Mouse (Mus musculus) kidney, postnatal 36 days (tissue): Measurements from ENCODE around the gene Lrrc74a.
A peak's percentile ranks its signal among the peaks of the same experiment; 100 is the strongest.

Experiments used
- DNase-seq, 2 experiments: peaks; one replicate each; pipeline ENCODE4 v3.0.0; 2021 to 2022; ENCODE audit warnings: mixed read lengths in 2 of 2

Gene Lrrc74a

DNA sequence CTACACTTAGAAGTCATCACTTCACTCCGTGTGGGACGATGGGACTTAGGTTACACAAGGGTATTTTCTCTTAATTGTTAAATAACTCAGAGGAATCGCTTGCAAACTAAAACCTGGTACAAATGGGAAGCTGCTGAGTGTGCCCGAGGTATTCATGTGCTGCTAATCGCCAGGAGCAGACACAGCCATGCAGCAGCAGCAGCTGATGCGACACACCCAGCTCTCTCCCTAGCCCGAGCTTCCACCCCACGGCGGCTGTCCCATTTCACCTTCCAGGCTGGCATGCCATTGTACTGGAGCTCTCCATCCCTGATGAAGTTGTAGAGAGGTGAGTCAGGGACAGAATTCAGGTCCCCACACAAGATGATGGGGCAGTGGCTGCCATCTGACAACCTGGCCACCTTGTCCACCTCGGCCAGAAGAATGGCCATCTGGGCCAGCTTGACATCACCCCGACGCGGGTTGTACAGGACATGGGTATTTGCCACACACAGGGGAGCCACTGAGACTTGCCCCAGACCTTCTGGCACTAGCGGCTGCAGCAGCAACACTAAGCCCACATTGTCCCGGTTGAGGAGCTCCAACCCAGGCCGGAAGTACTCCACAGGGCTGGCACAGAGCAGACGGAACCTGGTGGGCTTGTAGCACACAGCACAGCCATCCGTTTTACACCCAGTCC lies 14.1 kb upstream of the Lrrc74a start:
- no peak for DNase-seq

DNA sequence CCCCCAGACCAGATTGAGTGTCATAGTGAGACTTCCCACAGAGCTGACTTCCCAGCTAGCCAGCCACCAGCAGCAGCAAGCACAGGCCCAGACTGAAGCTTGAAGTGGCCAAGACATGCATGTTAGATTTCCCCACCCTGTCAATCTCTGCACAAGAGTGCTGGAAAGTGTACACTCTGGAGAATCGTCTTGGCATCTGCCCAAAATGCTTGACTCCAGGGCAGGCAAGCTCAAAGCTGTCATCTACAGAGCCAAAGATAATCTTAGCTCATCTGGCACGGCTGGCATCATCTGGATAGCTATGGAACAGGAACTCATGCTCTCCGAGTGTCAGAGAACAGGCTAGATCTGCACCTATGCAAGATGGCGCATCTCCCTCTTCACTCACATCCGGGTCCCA lies 12.7 kb upstream of the Lrrc74a start:
- DNase-seq = no peak

DNA sequence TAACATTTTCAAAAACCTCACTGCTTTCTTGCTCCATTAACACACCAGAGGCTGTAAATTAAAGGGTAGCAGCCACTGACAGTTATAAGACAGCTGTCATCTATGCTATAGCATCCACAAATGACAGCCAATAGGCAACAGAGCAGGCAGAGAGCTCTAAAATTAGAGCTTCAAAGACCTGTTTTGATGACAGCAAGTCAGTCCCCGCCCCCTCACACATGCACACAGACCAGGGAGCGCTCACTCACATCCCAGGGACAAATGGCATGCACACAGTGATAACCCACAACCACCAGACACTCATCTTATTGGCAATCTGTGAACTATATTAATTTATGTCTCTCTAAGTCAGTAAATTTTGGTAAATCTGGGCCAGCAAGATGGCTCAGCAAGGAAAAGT lies 9.9 kb upstream of the Lrrc74a start:
- DNase-seq = no peak

DNA sequence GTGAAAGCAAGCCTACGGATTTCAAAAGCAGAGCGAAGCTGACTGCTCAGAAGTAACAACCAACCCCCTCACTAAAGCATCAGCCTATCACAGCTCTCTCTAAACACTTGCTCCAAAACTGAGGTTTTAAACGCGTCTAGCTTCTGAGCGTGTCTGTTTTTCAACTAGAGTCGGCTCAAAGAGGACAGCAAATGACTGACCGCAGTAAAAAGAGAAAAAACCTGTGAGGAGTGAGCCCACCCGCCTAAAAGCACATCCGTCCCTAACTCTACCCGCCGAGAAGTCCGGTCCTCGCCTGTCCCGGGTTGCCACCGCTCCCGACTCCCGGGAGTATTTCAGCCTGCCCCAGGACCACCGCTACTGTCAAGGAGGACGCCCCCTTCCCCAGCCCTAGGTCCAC lies 8.5 kb upstream of the Lrrc74a start:
- peak; percentile 5 to 7 for DNase-seq

DNA sequence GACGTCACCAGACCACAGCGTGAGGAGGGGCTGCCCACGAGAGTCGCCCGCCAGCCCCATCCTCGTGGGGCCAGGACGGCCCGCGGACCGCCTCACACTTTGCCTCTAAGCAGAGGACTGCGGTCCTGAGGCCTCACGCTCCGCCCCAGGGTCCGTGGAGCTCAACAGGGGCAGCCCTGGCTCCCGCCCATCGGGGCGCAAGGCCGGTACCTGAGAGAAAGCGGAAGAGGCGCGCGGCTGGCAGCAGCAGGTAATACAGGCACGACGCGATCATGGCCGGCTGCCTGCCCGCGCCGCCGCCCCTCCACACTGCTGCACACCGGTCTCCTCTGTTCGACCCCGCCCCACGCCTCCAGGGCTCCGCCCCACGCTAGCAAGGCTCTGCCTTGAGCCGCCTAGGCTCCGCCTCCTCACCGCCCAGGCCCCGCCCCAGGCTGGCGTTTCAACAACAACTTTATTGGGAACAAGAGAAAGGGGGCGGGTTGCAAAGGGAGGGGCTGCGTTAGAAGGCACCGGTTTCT lies 8.0 kb upstream of the Lrrc74a start, which contains the start of gene Angel1:
Gene Angel1, minus strand, starts transcription at position 341 of the 521 bp plus-strand sequence.
- peak; percentile 98 to 99 for DNase-seq

DNA sequence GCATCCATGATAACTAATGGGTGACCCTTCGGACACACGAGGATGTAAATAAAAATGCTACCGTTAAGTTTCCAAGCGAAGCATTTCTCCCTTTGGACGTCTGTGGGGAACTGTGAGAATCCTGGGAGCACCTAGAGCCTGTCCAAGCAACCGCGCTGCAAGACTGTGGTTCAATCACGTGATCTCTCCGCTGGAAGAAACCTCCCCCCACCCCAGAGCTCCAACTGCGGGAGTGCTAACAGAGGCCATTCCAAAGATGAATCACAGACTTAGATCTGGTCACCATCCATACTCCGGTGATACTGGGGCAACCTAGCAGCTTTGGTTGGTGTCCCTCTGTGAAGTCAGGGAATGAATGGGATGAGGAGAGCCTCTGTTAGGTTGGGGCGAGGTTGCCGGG lies 26.9 kb downstream of the Lrrc74a start:
- no peak for DNase-seq

DNA sequence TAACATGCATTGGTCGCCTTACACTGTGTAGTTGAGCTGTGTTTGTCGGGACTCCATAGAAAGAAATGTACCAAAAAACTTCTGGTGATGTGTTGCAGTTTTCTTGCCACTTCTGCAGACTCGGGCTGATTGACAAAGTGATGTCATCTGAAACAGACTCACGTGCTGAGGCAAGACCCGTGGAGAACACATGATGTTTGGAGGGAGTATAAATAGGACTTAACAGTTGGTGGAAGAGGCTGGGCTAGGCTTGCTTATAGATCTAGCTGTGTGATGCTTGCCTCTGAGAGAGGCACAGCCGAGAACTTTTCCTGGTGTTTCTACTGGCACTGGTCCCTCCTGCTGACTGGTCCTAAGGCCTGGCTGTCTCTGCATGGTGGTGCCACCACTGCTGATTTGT lies 29.9 kb downstream of the Lrrc74a start:
- DNase-seq = no peak

DNA sequence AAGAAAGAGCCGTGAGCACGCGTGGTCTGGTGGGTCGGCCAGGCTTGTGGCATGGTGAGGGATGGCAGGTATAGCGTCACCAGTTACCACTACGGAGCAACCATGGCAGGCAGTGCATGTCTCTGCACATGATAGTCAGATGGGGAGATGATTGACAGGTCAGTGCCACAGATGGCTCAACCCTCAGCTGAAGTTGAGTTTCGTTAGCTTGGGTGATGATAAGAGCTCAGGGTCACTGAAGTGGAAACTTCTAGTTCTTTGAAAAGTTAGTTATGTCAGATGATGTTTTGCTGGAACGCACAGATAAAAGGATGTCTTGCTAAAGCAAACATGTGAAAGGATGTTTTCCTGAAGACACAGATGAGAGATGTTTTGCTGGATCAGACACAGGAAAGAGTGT lies 32.3 kb downstream of the Lrrc74a start:
- DNase-seq = no peak

DNA sequence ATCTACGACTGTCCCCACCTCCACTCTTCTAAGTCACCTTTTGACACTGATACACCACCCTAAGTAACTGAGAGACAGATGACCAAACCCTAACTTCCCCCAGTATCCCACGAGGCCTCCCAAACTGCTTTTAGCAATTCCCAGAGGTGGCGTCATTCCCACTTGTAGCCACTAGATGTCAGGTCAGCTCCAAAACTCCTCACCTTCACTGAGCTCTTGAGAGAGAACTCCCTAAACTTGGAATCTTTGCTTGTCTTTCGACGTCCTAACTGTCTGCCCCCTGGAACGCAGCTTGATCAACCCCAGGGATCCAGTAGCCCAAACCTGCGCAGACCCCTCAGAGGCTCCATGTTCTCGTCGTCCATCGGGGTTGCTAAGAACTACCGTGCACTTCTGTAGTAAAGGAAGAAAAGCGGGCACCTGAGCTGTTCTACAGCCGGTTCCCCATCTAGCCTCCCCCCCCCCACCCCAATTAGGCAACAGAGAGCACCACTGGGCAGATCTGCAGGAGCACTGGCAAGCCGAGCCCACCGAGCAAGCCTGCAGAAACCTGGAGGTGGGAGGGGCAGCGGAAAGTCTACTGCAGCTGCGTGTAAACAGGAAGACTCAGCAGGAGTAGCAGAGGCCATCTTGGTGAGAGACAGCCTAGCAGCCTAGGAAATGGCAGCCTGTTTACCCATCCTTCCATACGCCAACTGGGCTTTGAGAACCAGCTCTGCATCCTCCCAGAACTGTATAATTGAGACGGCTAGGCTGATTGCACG lies 33.9 kb downstream of the Lrrc74a start:
- peak; percentile 53 to 78 for DNase-seq

DNA sequence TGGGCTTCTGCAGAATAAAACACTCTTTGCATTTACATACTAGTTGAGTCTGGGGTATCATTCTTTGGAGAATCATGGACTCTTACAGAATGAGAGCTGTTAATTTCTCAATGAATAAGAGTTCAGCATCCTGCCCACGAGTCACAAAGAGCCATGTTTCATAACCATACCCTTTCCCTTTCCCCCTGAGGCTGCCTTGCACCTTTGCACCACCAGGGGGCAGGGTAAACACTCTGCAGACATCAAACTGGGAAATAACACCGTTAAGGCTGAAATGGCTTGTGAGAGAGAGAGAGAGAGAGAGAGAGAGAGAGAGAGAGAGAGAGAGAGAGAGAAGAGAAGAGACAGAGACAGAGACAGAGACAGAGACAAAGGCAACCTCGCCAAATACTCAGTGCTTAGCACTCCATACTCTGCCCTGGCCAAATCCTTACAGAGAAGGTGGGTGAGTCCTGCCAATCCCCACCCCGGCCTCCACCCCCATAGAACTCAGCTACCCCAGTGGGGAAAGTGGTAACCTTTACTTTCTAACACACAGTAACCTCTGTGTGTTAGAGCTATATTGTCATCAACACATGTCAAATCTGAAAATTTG lies 34.9 kb downstream of the Lrrc74a start:
- DNase-seq = peak; percentile 87 to 91

DNA sequence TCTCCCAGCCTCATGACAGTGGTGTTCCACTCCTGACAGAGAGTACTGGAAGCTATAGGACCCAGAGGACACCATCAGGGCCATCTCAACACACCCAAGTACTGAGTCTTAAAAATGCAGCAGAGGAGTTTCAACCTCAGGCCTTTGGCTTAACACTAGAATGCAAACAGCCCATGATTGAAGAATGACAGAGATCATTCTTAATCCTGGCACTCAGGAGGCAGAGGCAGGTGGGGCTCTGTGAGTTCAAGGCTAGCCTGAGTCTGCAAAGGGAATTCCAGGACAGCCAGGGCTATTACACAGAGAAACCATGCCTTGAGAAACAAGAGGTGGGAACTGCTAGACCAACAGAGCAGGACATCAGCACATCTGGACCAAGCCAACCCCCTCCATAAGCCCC lies 35.6 kb downstream of the Lrrc74a start:
- no peak for DNase-seq

DNA sequence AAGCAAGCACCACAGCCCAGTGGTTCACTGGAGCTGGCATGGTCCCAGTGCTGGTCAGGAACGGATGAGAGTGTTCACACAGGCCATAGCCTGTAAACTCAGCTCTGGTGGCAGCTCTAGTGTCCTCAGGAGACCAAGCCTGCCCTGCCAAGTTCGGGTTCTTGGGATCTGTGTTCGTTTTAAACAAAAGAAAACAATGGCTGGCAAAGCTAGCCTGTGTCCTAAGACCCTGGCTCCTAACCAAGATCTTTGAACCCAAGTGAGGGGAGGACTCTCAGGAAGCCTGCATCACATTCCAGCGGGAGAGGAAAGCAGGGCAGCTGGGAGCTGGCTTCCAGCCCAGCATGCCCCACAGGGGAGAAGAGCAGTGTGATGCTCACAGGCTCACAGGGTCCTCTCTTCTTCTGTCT lies 36.1 kb downstream of the Lrrc74a start:
- peak; percentile 85 to 92 for DNase-seq

DNA sequence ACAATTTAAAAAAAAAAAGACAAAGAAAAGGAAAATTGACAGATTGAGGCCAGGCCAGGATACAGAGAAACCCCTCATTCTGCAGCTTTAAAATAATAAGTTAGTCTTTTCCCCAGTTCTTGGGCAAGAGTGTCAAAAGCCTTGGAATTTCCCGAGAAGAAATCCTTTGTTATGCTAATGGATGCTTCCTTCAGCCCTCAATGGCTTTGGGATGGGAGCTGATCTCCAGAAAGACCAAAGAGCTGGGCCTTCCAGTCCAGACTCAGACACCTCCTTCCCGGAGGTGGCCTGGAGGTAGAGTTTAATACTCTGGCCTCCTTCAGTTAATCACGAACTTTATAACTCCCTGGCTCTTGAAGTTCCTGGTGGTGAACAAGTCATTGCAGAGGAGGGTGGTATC lies 36.8 kb downstream of the Lrrc74a start:
- DNase-seq = no peak

DNA sequence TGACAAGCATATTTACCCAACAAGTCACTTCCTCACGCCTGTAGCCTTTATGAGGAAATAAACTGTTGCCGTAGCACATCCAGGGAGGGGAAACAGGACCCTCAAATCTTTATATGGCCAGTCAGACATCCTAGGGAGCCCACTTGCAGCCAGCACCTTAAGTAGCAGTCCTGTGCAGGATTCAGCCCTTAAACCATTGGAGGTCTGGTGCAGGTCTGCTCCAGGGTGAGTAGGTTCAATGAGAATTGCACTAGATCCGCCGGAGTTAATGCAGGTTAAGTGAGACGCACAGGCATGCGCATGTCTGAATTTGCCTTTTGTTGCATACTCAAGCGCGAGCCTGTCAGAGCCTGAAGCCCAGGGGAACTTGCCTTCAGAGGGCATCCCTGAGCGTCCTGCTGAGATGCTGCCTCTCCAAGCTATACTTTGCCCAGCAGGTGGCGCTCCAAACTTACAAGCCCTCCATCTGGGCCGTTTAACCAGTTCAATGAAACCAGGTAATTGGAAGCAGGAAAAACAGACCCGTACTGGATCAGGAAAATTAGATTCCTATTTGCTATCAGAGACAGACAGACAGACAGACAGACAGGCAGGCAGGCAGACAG lies 37.8 kb downstream of the Lrrc74a start:
- DNase-seq = peak; percentile 94 to 98

DNA sequence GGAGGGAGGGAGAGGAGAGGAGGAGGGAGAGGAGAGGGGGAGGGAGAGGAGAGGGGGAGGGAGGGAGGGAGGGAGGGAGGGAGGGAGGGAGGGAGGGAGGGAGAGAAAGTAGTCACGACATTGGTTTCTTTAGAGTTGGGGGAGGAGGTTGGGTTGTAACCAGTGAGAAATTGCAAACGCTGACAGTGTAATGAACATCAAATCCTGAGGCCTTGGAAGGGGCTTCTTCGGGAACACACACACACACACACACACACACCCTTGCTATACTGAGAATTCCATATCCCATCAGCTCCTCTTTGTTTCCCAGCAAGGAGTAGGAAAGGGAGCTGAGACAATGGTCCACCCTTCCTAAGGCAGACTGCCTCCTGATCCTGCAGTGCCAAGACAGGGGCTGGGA lies 38.4 kb downstream of the Lrrc74a start:
- no peak for DNase-seq

DNA sequence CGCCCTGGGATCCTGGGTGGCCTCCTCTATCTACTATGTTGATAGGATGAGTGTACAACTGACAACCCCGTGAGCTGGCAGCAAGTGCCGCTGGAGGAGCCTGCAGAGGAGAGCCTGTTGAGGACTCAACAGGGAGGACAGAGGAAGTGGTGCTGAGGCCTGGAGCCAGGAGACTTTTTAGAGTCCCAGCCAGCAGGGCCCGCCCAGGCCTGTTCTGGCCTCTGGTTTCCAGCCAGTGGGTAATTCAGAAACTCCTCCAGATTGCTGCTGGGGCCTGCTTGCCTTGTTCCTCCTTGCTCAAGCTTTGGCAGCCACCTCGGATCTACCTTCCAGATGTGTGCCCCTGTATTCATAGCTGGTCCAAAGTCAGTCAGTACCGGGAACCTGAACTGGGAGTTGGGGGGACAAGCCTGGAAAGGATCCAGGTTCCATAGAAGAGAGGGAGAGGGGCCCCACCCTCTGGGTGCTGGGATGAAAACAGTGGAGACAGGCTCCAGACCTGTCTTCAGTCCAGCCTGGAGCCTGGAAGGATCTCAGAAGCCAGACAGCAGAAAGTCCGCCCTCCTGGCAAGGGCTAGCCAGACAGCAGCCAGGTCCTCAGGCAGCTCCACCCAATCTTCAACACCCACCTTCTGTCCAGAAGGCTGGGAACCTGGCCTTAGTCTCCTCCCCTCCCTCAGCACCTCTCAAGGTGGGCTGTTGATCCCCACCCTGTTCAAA lies 41.6 kb downstream of the Lrrc74a start:
- DNase-seq = peak; percentile 50 to 60

DNA sequence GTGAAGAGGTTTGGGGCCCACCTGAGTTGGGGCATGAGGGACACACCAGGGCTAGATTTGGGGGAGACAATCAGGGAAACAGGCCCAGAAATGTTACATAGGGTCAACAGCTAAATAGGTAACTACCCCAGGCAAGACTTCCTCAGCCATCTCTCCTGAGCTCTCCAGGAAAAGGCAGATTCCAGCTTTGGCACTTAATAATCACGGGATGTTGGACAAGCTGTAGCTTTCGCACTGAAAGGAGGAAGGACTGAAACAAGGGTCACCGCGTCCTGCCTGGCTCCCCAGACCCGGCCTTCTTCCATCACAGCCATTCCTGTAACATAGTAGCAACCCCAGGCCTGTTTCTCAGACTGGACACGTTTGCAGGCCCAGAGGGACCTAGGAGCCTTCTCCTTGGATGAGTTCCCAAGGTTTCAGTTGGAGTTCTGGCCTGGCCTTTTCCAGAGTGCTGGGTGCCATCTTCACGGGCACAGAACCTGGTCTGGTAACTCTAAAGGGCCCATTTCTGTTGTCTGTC lies 42.2 kb downstream of the Lrrc74a start:
- no peak for DNase-seq

DNA sequence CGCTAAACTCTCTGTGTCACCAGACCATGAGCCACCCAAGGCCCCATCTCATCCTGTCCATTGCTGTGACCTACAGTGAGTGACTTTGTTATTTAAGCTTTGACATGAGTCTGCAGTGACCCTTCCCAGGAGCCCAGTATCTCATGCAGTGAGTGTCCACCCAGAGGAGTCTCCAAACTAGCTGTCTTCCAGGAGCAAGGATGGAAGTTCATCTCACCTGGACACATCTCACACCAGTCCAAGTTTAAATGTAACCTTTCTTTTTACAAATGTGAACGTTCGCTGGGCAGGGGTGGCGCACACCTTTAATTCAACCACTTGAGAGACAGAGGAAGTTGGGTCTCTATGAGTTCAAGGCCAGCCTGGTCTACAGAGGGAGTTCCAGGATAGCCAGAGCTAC lies 44.4 kb downstream of the Lrrc74a start:
- no peak for DNase-seq

DNA sequence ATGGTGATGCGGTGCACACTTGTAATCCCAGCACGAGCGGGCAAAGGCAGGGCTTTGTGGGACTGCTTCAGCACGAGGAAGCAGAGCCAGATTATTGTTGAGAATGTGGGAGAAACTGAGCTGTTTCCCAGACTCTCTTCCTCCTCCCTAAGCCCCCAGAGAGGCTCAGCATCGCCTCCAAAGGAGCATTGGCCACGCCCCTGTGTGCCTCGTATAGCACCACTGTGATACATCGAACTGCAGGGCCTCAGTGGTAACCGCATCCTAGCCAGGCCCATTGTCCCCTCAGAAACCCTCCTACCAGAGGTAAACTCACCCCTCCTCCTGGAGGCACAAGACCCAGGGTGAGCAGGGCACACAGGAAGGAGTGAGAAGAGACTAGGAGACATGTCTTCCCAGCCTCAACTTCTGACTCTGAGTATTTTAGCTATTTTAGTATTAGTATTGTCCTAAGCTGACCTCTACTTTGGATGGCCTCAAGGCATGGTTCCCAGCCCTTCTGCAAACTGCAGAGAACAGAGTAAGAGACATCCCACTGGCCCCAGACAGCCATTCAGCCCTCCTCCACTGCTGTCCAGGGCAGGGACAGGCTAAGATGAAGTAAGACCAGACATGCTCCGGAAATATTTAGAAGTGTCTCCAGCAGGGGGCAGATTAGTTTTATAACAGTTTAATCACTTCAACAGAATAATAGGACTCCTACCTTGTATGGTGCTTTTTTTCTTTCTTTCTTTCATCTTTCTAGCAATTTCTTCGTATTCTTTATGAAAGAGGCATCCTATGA lies 45.2 kb downstream of the Lrrc74a start:
- DNase-seq = peak; percentile 68 to 72

DNA sequence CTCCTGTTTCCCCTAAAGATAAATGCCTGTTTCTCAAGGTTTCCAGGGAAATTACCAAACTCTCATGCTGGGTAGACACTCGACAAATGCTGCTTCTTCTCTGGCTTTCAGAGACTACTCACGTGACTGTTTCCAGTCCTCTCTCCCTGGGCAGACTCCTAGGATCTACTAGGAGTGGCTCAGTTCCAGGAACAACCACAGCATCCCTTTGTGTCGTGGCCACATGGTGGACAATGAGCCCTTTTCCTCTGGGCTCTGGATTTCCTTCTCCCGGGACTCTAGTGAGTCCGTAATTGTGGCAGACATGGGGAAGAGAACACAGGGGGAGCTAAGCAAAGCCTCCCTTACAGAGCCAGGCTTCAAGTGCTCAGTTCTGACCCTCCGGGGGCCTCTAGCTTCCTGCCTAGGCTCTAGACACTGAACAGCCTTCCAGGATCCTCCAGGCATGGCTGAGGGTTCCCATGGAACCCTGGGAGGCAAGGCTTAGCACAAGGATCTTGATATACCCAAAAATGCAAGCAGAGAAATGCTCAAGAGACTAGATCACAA lies 47.6 kb downstream of the Lrrc74a start:
- DNase-seq = peak; percentile 44 to 65
